Mouse (Mus musculus): ENCODE measurements around the gene 6430571L13Rik.

- TF ChIP-seq CTCF (conservative IDR thresholded peaks at IDR 0.05; ENCODE audit: low read length) = no peak
- no peak for TF ChIP-seq NANOG (IDR thresholded peaks at IDR 0.05; ENCODE audit: borderline replicate concordance, low read length)
Measured at GRCm38 (mm10) chr9:107296016-107296040, 44.6 kb upstream of the 6430571L13Rik start, which contains the start of gene Cish.

Data from E14TG2a.4 (cell line).